Mouse (Mus musculus): ENCODE data around the gene Samm50. TPM values are rescaled to one million over a fixed set of nuclear protein-coding genes. Genes with fewer than 3 reads are reported as not detected.

Samm50 gene
- total RNA-seq, 4 experiments from 2014 or later, result 102 to 106 (median 104) TPM

- no peak for DNase-seq (ENCODE audit: low spot score in 2 of 2)
Observed at GRCm38 (mm10) chr15:84234794-84235581, 42.9 kb downstream of the Samm50 start.

- no peak for DNase-seq (ENCODE audit: low spot score in 2 of 2)
Observed at GRCm38 (mm10) chr15:84235646-84236045, 43.6 kb downstream of the Samm50 start.

- DNase-seq (ENCODE audit: low spot score in 2 of 2), result no peak
Observed at GRCm38 (mm10) chr15:84238552-84238951, 46.5 kb downstream of the Samm50 start.

GRCm38 (mm10) chr15:84238991-84239401, 47.0 kb downstream of the Samm50 start:
- no peak for DNase-seq (ENCODE audit: low spot score in 2 of 2)

- DNase-seq (ENCODE audit: low spot score in 2 of 2), result no peak
Observed at GRCm38 (mm10) chr15:84241520-84241919, 49.5 kb downstream of the Samm50 start.

GRCm38 (mm10) chr15:84245104-84245503, 53.1 kb downstream of the Samm50 start:
- DNase-seq (ENCODE audit: low spot score in 2 of 2), result no peak

GRCm38 (mm10) chr15:84246195-84246594, 54.2 kb downstream of the Samm50 start:
- no peak for DNase-seq (ENCODE audit: low spot score in 2 of 2)

GRCm38 (mm10) chr15:84247309-84247708, 55.3 kb downstream of the Samm50 start:
- no peak for DNase-seq (ENCODE audit: low spot score in 2 of 2)

GRCm38 (mm10) chr15:84251227-84251626, 59.2 kb downstream of the Samm50 start:
- DNase-seq (ENCODE audit: low spot score in 2 of 2), result no peak

- no peak for DNase-seq (ENCODE audit: low spot score in 2 of 2)
Observed at GRCm38 (mm10) chr15:84252645-84253044, 60.6 kb downstream of the Samm50 start.

- no peak for DNase-seq (ENCODE audit: low spot score in 2 of 2)
Observed at GRCm38 (mm10) chr15:84253757-84254156, 61.7 kb downstream of the Samm50 start.

GRCm38 (mm10) chr15:84254387-84254786, 62.3 kb downstream of the Samm50 start:
- no peak for DNase-seq (ENCODE audit: low spot score in 2 of 2)

- DNase-seq (ENCODE audit: low spot score in 2 of 2), result no peak
Observed at GRCm38 (mm10) chr15:84256254-84256850, 64.3 kb downstream of the Samm50 start.

GRCm38 (mm10) chr15:84256864-84257263, 64.8 kb downstream of the Samm50 start:
- DNase-seq (ENCODE audit: low spot score in 2 of 2), result no peak

- no peak for DNase-seq (ENCODE audit: low spot score in 2 of 2)
Observed at GRCm38 (mm10) chr15:84258602-84259355, 66.7 kb downstream of the Samm50 start.

GRCm38 (mm10) chr15:84260123-84260822, 68.2 kb downstream of the Samm50 start:
- DNase-seq (ENCODE audit: low spot score in 2 of 2), result peak; percentile 57 to 58

- DNase-seq (ENCODE audit: low spot score in 2 of 2), result no peak
Observed at GRCm38 (mm10) chr15:84262630-84263029, 70.6 kb downstream of the Samm50 start.

- no peak for DNase-seq (ENCODE audit: low spot score in 2 of 2)
Observed at GRCm38 (mm10) chr15:84263573-84263972, 71.5 kb downstream of the Samm50 start.

GRCm38 (mm10) chr15:84265141-84265540, 73.1 kb downstream of the Samm50 start:
- DNase-seq (ENCODE audit: low spot score in 2 of 2), result no peak

- no peak for DNase-seq (ENCODE audit: low spot score in 2 of 2)
Observed at GRCm38 (mm10) chr15:84266290-84266689, 74.2 kb downstream of the Samm50 start.
